17 mouse cellular contexts compared by ENCODE assay signal in the genomic region with DNA sequence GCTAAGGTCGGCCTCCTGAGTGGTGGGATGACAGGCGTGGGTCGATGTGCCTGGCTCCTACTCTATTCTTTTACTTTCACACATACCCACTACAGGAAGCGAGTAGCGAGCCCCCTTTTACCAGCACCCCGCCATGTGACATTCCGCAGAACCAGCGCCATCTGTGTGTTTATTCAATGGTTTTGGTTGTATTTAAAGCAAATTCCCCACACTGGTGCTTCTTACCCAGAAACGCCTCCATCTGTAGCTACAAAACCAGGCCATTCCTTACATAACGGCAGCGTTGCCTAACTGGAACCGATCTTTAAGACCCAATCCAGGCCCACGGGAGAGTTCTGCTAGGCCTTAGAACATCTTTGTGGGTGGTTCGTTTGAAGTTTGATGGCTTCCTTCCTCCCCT. TPM values are rescaled to one million over a fixed set of nuclear protein-coding genes. Genes with fewer than 3 reads are reported as not detected.
A peak's percentile ranks its signal among the peaks of the same experiment; 100 is the strongest.
DNase-seq lines count a peak whose midpoint lies in the region; ATAC-seq and TF ChIP-seq lines count a peak whose summit lies in the region.
"Had no signal": no experiment of that assay in that cellular context is flagged by ENCODE, and none has a peak within 500 bp of the region (broad histone marks: within the 10 kb centered on the region; RNA-seq: fewer than 3 reads in every experiment).

No protein-coding gene starts in this region.

- peaks cover 55% of the 10 kb centered on the region for H3K4me1 ChIP-seq in forebrain, embryonic 15.5 days
- H3K4me1 ChIP-seq in forebrain, embryonic 11.5 days (replicated peaks; ENCODE audit: control insufficient read depth, insufficient read depth, low read length): peaks cover 13% of the 10 kb centered on the region
- H3K4me1 ChIP-seq in olfactory bulb, adult 2 months (ENCODE audit: control insufficient read depth, insufficient read depth, low read length): peaks cover 44% of the 10 kb centered on the region

- intact Hi-C loops in gastrocnemius, postnatal 36 days (cut with DNase I): no loop called here

- H3K9ac ChIP-seq in forebrain, embryonic 15.5 days (replicated peaks): no peak overlapping the region
- no peak overlapping the region for H3K9ac ChIP-seq in forebrain, embryonic 11.5 days (ENCODE audit: low read length)
- H3K9ac ChIP-seq: heart, embryonic 15.5 days; intestine, embryonic 15.5 days; kidney, embryonic 15.5 days; lung, embryonic 14.5 days had no signal

- WGBS in forebrain, embryonic 15.5 days: 71% methylated on average over 14 of the region's 14 CpGs
- 93% methylated on average over 14 of the region's 14 CpGs for WGBS in forebrain, embryonic 11.5 days
- 37% methylated on average over 14 of the region's 14 CpGs for WGBS in olfactory bulb, adult 2 months

- no peak overlapping the region for H3K4me2 ChIP-seq in forebrain, embryonic 15.5 days (replicated peaks)
- H3K4me2 ChIP-seq in forebrain, embryonic 11.5 days (ENCODE audit: low read depth, low read length, severe bottlenecking): no peak overlapping the region
- H3K4me2 ChIP-seq: heart, embryonic 15.5 days; intestine, embryonic 15.5 days; kidney, embryonic 15.5 days; liver, embryonic 11.5 days; lung, embryonic 14.5 days had no signal

- no peak overlapping the region for H3K4me3 ChIP-seq in forebrain, embryonic 15.5 days
- no peak overlapping the region for H3K4me3 ChIP-seq in forebrain, embryonic 11.5 days (ENCODE audit: low read depth, low read length)
- H3K4me3 ChIP-seq in olfactory bulb, adult 2 months (ENCODE audit: insufficient read depth, low read depth, low read length): no peak overlapping the region
- H3K4me3 ChIP-seq: heart, embryonic 15.5 days; intestine, embryonic 15.5 days; kidney, embryonic 15.5 days; megakaryocyte, embryonic 14.5 days had no signal

- H3K9me3 ChIP-seq in forebrain, embryonic 15.5 days: no peaks in the 10 kb centered on the region
- no peaks in the 10 kb centered on the region; the same call in 1 of the 2 replicates for H3K9me3 ChIP-seq in forebrain, embryonic 11.5 days (ENCODE audit: control insufficient read depth, low read length)
- H3K9me3 ChIP-seq: heart, embryonic 15.5 days; intestine, embryonic 15.5 days; kidney, embryonic 15.5 days had no signal

- DNase-seq in forebrain, embryonic 11.5 days (ENCODE audit: low spot score): no peak
- peak; percentile 95 for DNase-seq in brain, adult 2 months (ENCODE audit: low read depth, low spot score)
- DNase-seq in layer of hippocampus, adult 9-11 months: peak; percentile 86
- DNase-seq in urinary bladder, postnatal 36 days (ENCODE audit: low spot score in 2 of 2): no peak
- DNase-seq in gastrocnemius, postnatal 36 days: no peak
- DNase-seq: cerebellum, adult 2 months; lung, embryonic 14.5 days; thymus, postnatal 25 days had no signal

- TF ChIP-seq POLR2A in olfactory bulb, adult 2 months (IDR thresholded peaks at IDR 0.05; ENCODE audit: insufficient read depth, low read depth, low read length): no peak

- H3K36me3 ChIP-seq in forebrain, embryonic 15.5 days: peaks cover 51% of the 10 kb centered on the region
- peaks cover 41% of the 10 kb centered on the region for H3K36me3 ChIP-seq in forebrain, embryonic 11.5 days (ENCODE audit: control insufficient read depth, insufficient read depth, low read length)

- peak overlapping the region; percentile 60 for H3K27ac ChIP-seq in forebrain, embryonic 15.5 days (replicated peaks)
- H3K27ac ChIP-seq in forebrain, embryonic 11.5 days (ENCODE audit: low read depth, low read length): no peak overlapping the region
- H3K27ac ChIP-seq in olfactory bulb, adult 2 months (ENCODE audit: insufficient read depth, low read depth, low read length): peak overlapping the region; percentile 46
- H3K27ac ChIP-seq: heart, embryonic 15.5 days; intestine, embryonic 15.5 days; kidney, embryonic 15.5 days had no signal

- no peak for TF ChIP-seq CTCF in olfactory bulb, adult 2 months (IDR thresholded peaks at IDR 0.05; ENCODE audit: insufficient read depth, low read depth, low read length)

- no peak for ATAC-seq in forebrain, embryonic 15.5 days (replicated peaks)
- no peak for ATAC-seq in forebrain, embryonic 11.5 days (replicated peaks; ENCODE audit: low FRiP score)
- ATAC-seq in granulocyte monocyte progenitor cell, adult 5-6 weeks (replicated peaks; ENCODE audit: poor library complexity, severe bottlenecking): no peak
- ATAC-seq: intestine, embryonic 15.5 days; midbrain, embryonic 16.5 days had no signal

- H3K27me3 ChIP-seq in forebrain, embryonic 15.5 days: no peaks in the 10 kb centered on the region
- H3K27me3 ChIP-seq in forebrain, embryonic 11.5 days (ENCODE audit: control insufficient read depth, insufficient read depth, low read length): no peaks in the 10 kb centered on the region
- H3K27me3 ChIP-seq: heart, embryonic 15.5 days; intestine, embryonic 15.5 days; kidney, embryonic 15.5 days had no signal

RNA-seq across cellular contexts. Expression of gene Fscn1, which starts 8.3 kb away (rescaled TPM):
- polyA plus RNA-seq in forebrain, embryonic 15.5 days (2015; fragmentation: Nextera tagmentation; extraction: Ambion mirVana): 521 and 538 TPM in 2 replicates
- 680 and 728 TPM in 2 replicates for polyA plus RNA-seq in forebrain, embryonic 11.5 days (2014; fragmentation: Nextera tagmentation; extraction: Ambion mirVana)
- not detected in 2 replicates for polyA plus RNA-seq in olfactory bulb, adult 2 months (2012; ENCODE audit: insufficient read depth, insufficient read length, low replicate concordance, missing spikeins)
- total RNA-seq in granulocyte monocyte progenitor cell, adult 5-6 weeks (2014; fragmentation: Nextera tagmentation): not detected in 2 replicates
- total RNA-seq in granulocyte monocyte progenitor cell, adult 5-6 weeks (2017): not detected in 2 replicates
- 10 to 100 TPM in 1 of 2 experiments, 1 to 10 TPM in 1; 9.8 to 12.0 TPM for total RNA-seq in gastrocnemius, postnatal 36 days (2021)

Comparison
In these comparisons a context has a peak if more than half of its experiments do, and no peak if none do; other contexts are left out.
1. DNase-seq: peak in brain, adult 2 months (single experiment) and layer of hippocampus, adult 9-11 months (single experiment); none in forebrain, embryonic 11.5 days (single experiment), urinary bladder, postnatal 36 days (0 of 2) and gastrocnemius, postnatal 36 days (0 of 2).